Mouse (Mus musculus) thymus, adult 2 months (tissue): ENCODE results near the gene Olfr1412.

ENCODE experiments used
- CTCF ChIP-seq: fragments of 200-500 bp; IDR thresholded peaks from 2 replicates; pipeline ENCODE4 v1.5.1; 2012; ENCODE audit warnings: mild to moderate bottlenecking, control low read depth, low read length, moderate library complexity, borderline replicate concordance; ENCODE audit not compliant: control insufficient read depth, poor library complexity, insufficient read depth; ENCODE audit errors: extremely low read depth
- POLR2A ChIP-seq: fragments of 200-500 bp; IDR thresholded peaks from 2 replicates; pipeline ENCODE4 v1.6.1; 2012; ENCODE audit warnings: mild to moderate bottlenecking, low read length, control low read depth, moderate library complexity; ENCODE audit not compliant: control insufficient read depth, poor library complexity, insufficient read depth; ENCODE audit errors: extremely low read depth

DNA sequence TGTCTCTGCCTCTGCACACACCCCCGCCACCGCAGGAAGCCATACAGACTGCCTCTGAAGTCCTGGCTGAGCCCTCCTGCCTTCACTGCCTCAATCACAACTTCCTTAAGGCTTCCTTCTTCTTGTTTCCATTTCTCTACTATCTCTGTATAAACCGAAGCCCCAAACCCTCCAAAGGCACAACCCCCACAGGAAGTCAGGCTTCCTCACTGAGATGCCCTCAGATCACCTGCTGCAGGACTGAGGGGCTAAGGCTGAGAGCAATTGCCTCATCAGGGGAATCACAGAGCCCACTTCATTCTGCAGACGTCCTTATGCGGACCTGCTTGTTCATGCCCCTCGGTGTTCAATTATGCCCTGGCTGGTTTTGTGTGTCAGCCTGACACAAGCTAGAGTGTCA, 54.8 kb downstream of the Olfr1412 start:
- TF ChIP-seq CTCF (no peak), POLR2A (no peak)
